Mouse (Mus musculus) CH12.LX (cell line): ENCODE measurements around the gene Ptger3.

Experiments
- CTCF ChIP-seq, 2 experiments: IDR thresholded peaks in 1 of 2; conservative IDR thresholded peaks in 1 of 2; 2 replicates each; pipeline ENCODE4 v1.5.1; 2011 to 2012; ENCODE audit warnings: low read depth in 2 of 2, low read length in 2 of 2, improper control_type of control experiment in 1 of 2, inconsistent platforms in 1 of 2, mild to moderate bottlenecking in 1 of 2, moderate library complexity in 1 of 2
- EP300 ChIP-seq: IDR thresholded peaks from 2 replicates; pipeline ENCODE4 v1.6.1; 2011; ENCODE audit warnings: low read length, improper control_type of control experiment
- ETS1 ChIP-seq: conservative IDR thresholded peaks from 2 replicates; pipeline ENCODE4 v1.6.1; 2012; ENCODE audit warnings: low read depth, mild to moderate bottlenecking, inconsistent platforms, low read length, improper control_type of control experiment, moderate library complexity
- HCFC1 ChIP-seq: IDR thresholded peaks from 2 replicates; pipeline ENCODE4 v1.6.1; 2012; ENCODE audit warnings: low read depth, mild to moderate bottlenecking, inconsistent platforms, low read length, improper control_type of control experiment
- KAT2A ChIP-seq: IDR thresholded peaks from 2 replicates; pipeline ENCODE4 v1.6.1; 2012; ENCODE audit warnings: low read length, improper control_type of control experiment, inconsistent platforms; ENCODE audit not compliant: insufficient replicate concordance
- MXI1 ChIP-seq: IDR thresholded peaks from 2 replicates; pipeline ENCODE4 v1.6.1; 2011; ENCODE audit warnings: mild to moderate bottlenecking, low read depth, low read length, improper control_type of control experiment
- MYC ChIP-seq: IDR thresholded peaks from 2 replicates; pipeline ENCODE4 v1.6.1; 2011; ENCODE audit warnings: low read depth, mild to moderate bottlenecking, improper control_type of control experiment, low read length
- POLR2A ChIP-seq: IDR thresholded peaks from 2 replicates; pipeline ENCODE4 v1.6.1; 2011; ENCODE audit warnings: low read depth, mild to moderate bottlenecking, improper control_type of control experiment, low read length
- POLR2AphosphoS2 ChIP-seq: IDR thresholded peaks from 2 replicates; pipeline ENCODE4 v1.6.1; 2011; ENCODE audit warnings: low read depth, low read length, improper control_type of control experiment
- RCOR1 ChIP-seq: conservative IDR thresholded peaks from 2 replicates; pipeline ENCODE4 v1.6.1; 2012; ENCODE audit warnings: low read depth, mild to moderate bottlenecking, inconsistent platforms, low read length, improper control_type of control experiment
- UBTF ChIP-seq: IDR thresholded peaks from 2 replicates; pipeline ENCODE4 v1.6.1; 2012; ENCODE audit warnings: low read depth, mild to moderate bottlenecking, inconsistent platforms, low read length, improper control_type of control experiment, moderate library complexity
- ZKSCAN1 ChIP-seq: IDR thresholded peaks from 2 replicates; pipeline ENCODE4 v1.6.1; 2012; ENCODE audit warnings: low read depth, inconsistent platforms, low read length, improper control_type of control experiment, borderline replicate concordance
- ZNF384 ChIP-seq: IDR thresholded peaks from 2 replicates; pipeline ENCODE4 v1.6.1; 2012; ENCODE audit warnings: low read depth, low read length, improper control_type of control experiment, inconsistent platforms

GRCm38 (mm10) chr3:157533964-157534785 lies 32.5 kb upstream of the Ptger3 start, which contains the start of gene Zranb2:
- TF ChIP-seq CTCF (conservative IDR thresholded peaks at IDR 0.05 in 1 of 2, IDR thresholded peaks at IDR 0.05 in 1 of 2; ENCODE audit: low read depth in 2 of 2, low read length in 2 of 2): peak in 1 of 2 experiments; percentile 45; a peak in 2 of 4 replicates
- TF ChIP-seq ZKSCAN1: no peak
- TF ChIP-seq RCOR1: peak; percentile 90
- TF ChIP-seq HCFC1: peak; percentile 97
- peak; percentile 29; the same call in 1 of the 2 replicates for TF ChIP-seq MYC
- TF ChIP-seq ZNF384: 0 out of 2 replicates have a peak, but pooled peaks have one; percentile 8
- TF ChIP-seq EP300: no peak
- peak; percentile 96 for TF ChIP-seq POLR2A
- peak; percentile 67; the same call in 1 of the 2 replicates for TF ChIP-seq UBTF
- TF ChIP-seq POLR2AphosphoS2: peak; percentile 82; the same call in 1 of the 2 replicates
- peak; percentile 94; the same call in 1 of the 2 replicates for TF ChIP-seq KAT2A
- TF ChIP-seq ETS1: 0 out of 2 replicates have a peak, but pooled peaks have one; percentile 7
- TF ChIP-seq MXI1: peak; percentile 85
